Mouse (Mus musculus) forebrain, postnatal 0 days (tissue): Measurements from ENCODE around the gene Gng2. TPM values are rescaled to one million over a fixed set of nuclear protein-coding genes. Genes with fewer than 3 reads are reported as not detected.
A peak's percentile ranks its signal among the peaks of the same experiment; 100 is the strongest.

Experiments
- ATAC-seq: fragments of 200-750 bp; cut with Nextera tagmentation; 2 replicates; pipeline ENCODE4 v1.8.0; 2017; ENCODE audit warnings: mild to moderate bottlenecking, moderate library complexity
- DNase-seq: peaks from one replicate; pipeline ENCODE4 v3.0.0-alpha.2; 2015
- H3K27ac ChIP-seq: fragments of 300-500 bp; sonication (generic); 2 replicates; pipeline ENCODE4 v1.5.1; 2014; ENCODE audit warnings: low read depth, mild to moderate bottlenecking, antibody characterized with exemption, low read length, moderate library complexity, mixed read lengths
- H3K27me3 ChIP-seq: fragments of 300-500 bp; sonication (generic); 2 replicates; pipeline ENCODE4 v1.6.1; 2014; ENCODE audit warnings: mild to moderate bottlenecking, low read length, mixed read lengths; ENCODE audit not compliant: insufficient read depth
- H3K36me3 ChIP-seq: fragments of 300-500 bp; sonication (generic); 2 replicates; pipeline ENCODE4 v1.6.1; 2014; ENCODE audit warnings: mild to moderate bottlenecking, moderate library complexity; ENCODE audit not compliant: insufficient read depth
- H3K4me1 ChIP-seq: fragments of 300-500 bp; sonication (generic); 2 replicates; pipeline ENCODE4 v1.6.1; 2014; ENCODE audit warnings: antibody characterized with exemption; ENCODE audit not compliant: insufficient read depth
- H3K4me2 ChIP-seq: fragments of 300-500 bp; sonication (generic); 2 replicates; pipeline ENCODE4 v1.6.1; 2014; ENCODE audit warnings: low read depth, mild to moderate bottlenecking, moderate library complexity
- H3K4me3 ChIP-seq: fragments of 300-500 bp; sonication (generic); 2 replicates; pipeline ENCODE4 v1.5.1; 2014; ENCODE audit warnings: low read depth, low read length, mixed read lengths
- H3K9ac ChIP-seq: fragments of 300-500 bp; sonication (generic); 2 replicates; pipeline ENCODE4 v1.6.1; 2014; ENCODE audit warnings: mild to moderate bottlenecking
- H3K9me3 ChIP-seq: fragments of 300-500 bp; sonication (generic); 2 replicates; pipeline ENCODE4 v1.6.1; 2016; ENCODE audit warnings: low read length
- CTCF ChIP-seq: sonication (generic); IDR thresholded peaks from 2 replicates; pipeline ENCODE4 v1.5.1; 2016; ENCODE audit warnings: antibody characterized with exemption, control low read depth, low read depth
- WGBS: fragments of 180-500 bp; shearing (Covaris S2); extraction: QIAGEN DNeasy Blood & Tissue Kit; methylation state at CpG from one replicate; pipeline ENCODE4 v1.1.7; 2014; 5-methylcytosine and 5-hydroxymethylcytosine counted together
- polyA plus RNA-seq: library from polyadenylated mRNA; unstranded; fragments of >200 nt; fragmentation: Nextera tagmentation; extraction: Ambion mirVana; gene quantifications from 2 replicates; pipeline ENCODE4 v1.2.1, GENCODE M21; 2015
- total RNA-seq: library from RNA; depleted of rRNA; stranded (reverse); fragments of >200 nt; gene quantifications from 2 replicates; pipeline ENCODE4 v1.2.3, GENCODE M21; 2014

Gene Gng2
- total and polyA plus RNA-seq, 2 experiments from 2014 or later, result 462 to 546 TPM

GRCm38 (mm10) chr14:19940066-19940465 is 37.4 kb downstream of the Gng2 start:
- ATAC-seq, result no peak

GRCm38 (mm10) chr14:19938545-19938944 is 38.9 kb downstream of the Gng2 start:
- Histone ChIP-seq H3K36me3 (no peaks in the 10 kb centered on the region; the same call in 1 of the 2 replicates), H3K27me3 (no peaks in the 10 kb centered on the region), H3K4me2 (no peak overlapping the region), H3K27ac (no peak overlapping the region), H3K9me3 (no peaks in the 10 kb centered on the region), H3K4me1 (0 out of 2 replicates have a peak, but pooled peaks cover 2% of the 10 kb centered on the region), H3K9ac (no peak overlapping the region), H3K4me3 (no peak overlapping the region)
- 84% methylated on average over 5 of the region's 5 CpGs for WGBS
- ATAC-seq (no peak), DNase-seq (no peak)
- TF ChIP-seq CTCF, result no peak

More at GRCm38 (mm10) chr14:19940066-19940465, 37.4 kb downstream of the Gng2 start:
- no peak for DNase-seq
- Histone ChIP-seq H3K27me3 (no peaks in the 10 kb centered on the region), H3K4me2 (no peak overlapping the region), H3K4me1 (no peaks in the 10 kb centered on the region), H3K9me3 (no peaks in the 10 kb centered on the region), H3K27ac (no peak overlapping the region), H3K36me3 (peaks cover 2% of the 10 kb centered on the region; the same call in 1 of the 2 replicates), H3K9ac (no peak overlapping the region), H3K4me3 (no peak overlapping the region)
- 97% methylated on average over 1 of the region's 1 CpGs for WGBS
- 0 out of 2 replicates have a peak, but pooled peaks have one; percentile 3 for TF ChIP-seq CTCF

- H3K9ac ChIP-seq, result no peak overlapping the region
- DNase-seq, result no peak
- H3K4me3 ChIP-seq, result no peak overlapping the region
- peaks cover 6% of the 10 kb centered on the region; the same call in 1 of the 2 replicates for H3K36me3 ChIP-seq
- 0 out of 2 replicates have a peak, but pooled peaks cover 2% of the 10 kb centered on the region for H3K4me1 ChIP-seq
- H3K27ac ChIP-seq, result no peak overlapping the region
- H3K27me3 ChIP-seq, result no peaks in the 10 kb centered on the region
- TF ChIP-seq CTCF, result no peak
- 100% methylated on average over 3 of the region's 3 CpGs for WGBS
- no peaks in the 10 kb centered on the region for H3K9me3 ChIP-seq
- no peak overlapping the region for H3K4me2 ChIP-seq
- no peak for ATAC-seq
Measured at GRCm38 (mm10) chr14:19935084-19935483, 42.3 kb downstream of the Gng2 start.

DNA sequence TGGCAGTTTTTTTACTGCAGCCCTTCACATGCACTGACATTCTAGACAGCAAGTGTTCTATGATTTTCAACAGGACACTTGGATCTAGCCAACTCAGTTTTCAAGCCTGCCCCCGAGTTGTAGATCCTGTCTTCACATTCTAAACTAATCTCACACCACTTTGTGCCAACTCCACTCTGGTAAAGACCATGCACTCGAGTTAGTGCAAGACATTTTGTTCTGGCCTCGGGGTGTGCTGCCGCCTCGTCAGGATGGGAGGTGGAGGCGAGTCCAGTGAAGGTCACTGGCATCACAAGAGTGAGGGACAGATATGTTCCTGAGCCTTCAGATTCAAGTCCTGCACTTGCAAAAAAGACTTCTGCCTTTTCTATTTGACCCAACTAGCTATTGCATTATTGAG is 44.1 kb downstream of the Gng2 start:
- H3K9ac ChIP-seq, result no peak overlapping the region
- DNase-seq (no peak), ATAC-seq (no peak)
- peaks cover 7% of the 10 kb centered on the region; the same call in 1 of the 2 replicates for H3K36me3 ChIP-seq
- no peaks in the 10 kb centered on the region for H3K9me3 ChIP-seq
- no peaks in the 10 kb centered on the region for H3K27me3 ChIP-seq
- H3K4me2 ChIP-seq, result no peak overlapping the region
- H3K27ac ChIP-seq, result no peak overlapping the region
- no peak overlapping the region for H3K4me3 ChIP-seq
- H3K4me1 ChIP-seq, result 0 out of 2 replicates have a peak, but pooled peaks cover 2% of the 10 kb centered on the region
- WGBS, result 63% methylated on average over 6 of the region's 6 CpGs
- no peak for TF ChIP-seq CTCF

- no peak for DNase-seq
- WGBS, result 10% methylated on average over 6 of the region's 6 CpGs
Measured at GRCm38 (mm10) chr14:19927879-19928278, 49.5 kb downstream of the Gng2 start.

DNA sequence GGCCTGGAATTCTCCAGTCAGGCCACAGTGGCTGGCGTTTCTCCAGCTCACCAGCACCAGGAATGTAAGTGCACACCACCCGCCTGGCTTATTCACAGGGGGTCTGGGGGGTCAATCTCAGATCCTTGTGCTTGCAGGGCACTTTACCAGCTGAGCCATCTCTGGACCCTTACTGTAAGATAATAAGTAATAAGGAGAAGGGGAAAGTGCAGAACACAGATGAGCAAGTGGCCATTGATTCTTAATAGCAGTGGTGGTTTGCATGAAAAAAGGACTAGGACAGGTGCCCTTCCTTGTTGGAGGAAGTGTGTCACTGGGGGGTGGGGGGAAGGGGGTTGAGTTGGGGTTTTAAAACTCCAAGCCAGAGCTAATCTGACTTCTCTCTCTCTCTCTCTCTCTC is 50.3 kb downstream of the Gng2 start:
- no peak overlapping the region for H3K27ac ChIP-seq
- DNase-seq (no peak), ATAC-seq (no peak)
- 0 out of 2 replicates have a peak, but pooled peaks cover 12% of the 10 kb centered on the region for H3K36me3 ChIP-seq
- no peak overlapping the region for H3K9ac ChIP-seq
- no peak overlapping the region for H3K4me2 ChIP-seq
- WGBS, result 68% methylated on average over 2 of the region's 2 CpGs
- no peaks in the 10 kb centered on the region for H3K9me3 ChIP-seq
- no peaks in the 10 kb centered on the region for H3K27me3 ChIP-seq
- H3K4me3 ChIP-seq, result no peak overlapping the region
- no peak for TF ChIP-seq CTCF
- H3K4me1 ChIP-seq, result 0 out of 2 replicates have a peak, but pooled peaks cover 3% of the 10 kb centered on the region

More at GRCm38 (mm10) chr14:19927879-19928278, 49.5 kb downstream of the Gng2 start:
- Histone ChIP-seq H3K36me3 (0 out of 2 replicates have a peak, but pooled peaks cover 12% of the 10 kb centered on the region), H3K27me3 (no peaks in the 10 kb centered on the region), H3K9me3 (no peaks in the 10 kb centered on the region), H3K9ac (no peak overlapping the region), H3K27ac (no peak overlapping the region), H3K4me2 (no peak overlapping the region), H3K4me3 (no peak overlapping the region), H3K4me1 (0 out of 2 replicates have a peak, but pooled peaks cover 3% of the 10 kb centered on the region)
- TF ChIP-seq CTCF, result no peak
- peak; percentile 54 for ATAC-seq

- H3K27me3 ChIP-seq, result no peaks in the 10 kb centered on the region
- ATAC-seq (no peak), DNase-seq (no peak)
- WGBS, result 73% methylated on average over 8 of the region's 8 CpGs
- no peak overlapping the region for H3K4me3 ChIP-seq
- H3K4me2 ChIP-seq, result no peak overlapping the region
- 0 out of 2 replicates have a peak, but pooled peaks cover 12% of the 10 kb centered on the region for H3K36me3 ChIP-seq
- no peak overlapping the region for H3K9ac ChIP-seq
- H3K27ac ChIP-seq, result no peak overlapping the region
- no peaks in the 10 kb centered on the region for H3K9me3 ChIP-seq
- H3K4me1 ChIP-seq, result 0 out of 2 replicates have a peak, but pooled peaks cover 3% of the 10 kb centered on the region
- TF ChIP-seq CTCF, result no peak
Measured at GRCm38 (mm10) chr14:19926312-19926711, 51.1 kb downstream of the Gng2 start.
